Mouse (Mus musculus) heart, embryonic 16.5 days (tissue): ENCODE data around the gene Zfp775. TPM values are rescaled to one million over a fixed set of nuclear protein-coding genes. Genes with fewer than 3 reads are reported as not detected.

Source experiments
- ATAC-seq: fragments of 200-750 bp; cut with Nextera tagmentation; replicated peaks from 2 replicates; pipeline ENCODE4 v1.8.0; 2017; ENCODE audit warnings: moderate number of reproducible peaks; ENCODE audit not compliant: insufficient read depth, low FRiP score; ENCODE audit errors: extremely low read depth
- H3K27ac ChIP-seq: fragments of 300-500 bp; sonication (generic); 2 replicates; pipeline ENCODE4 v1.5.1; 2014; ENCODE audit warnings: mild to moderate bottlenecking, low read length, control low read depth, moderate library complexity
- H3K27me3 ChIP-seq: fragments of 300-500 bp; sonication (generic); 2 replicates; pipeline ENCODE4 v1.6.1; 2014; ENCODE audit warnings: low read length, mixed read lengths; ENCODE audit not compliant: control insufficient read depth, insufficient read depth
- H3K36me3 ChIP-seq: fragments of 300-500 bp; sonication (generic); 2 replicates; pipeline ENCODE4 v1.6.1; 2014; ENCODE audit not compliant: control insufficient read depth, insufficient read depth
- H3K4me1 ChIP-seq: fragments of 300-500 bp; sonication (generic); 2 replicates; pipeline ENCODE4 v1.6.1; 2014; ENCODE audit warnings: low read length, mixed read lengths; ENCODE audit not compliant: control insufficient read depth, insufficient read depth
- H3K4me2 ChIP-seq: fragments of 300-500 bp; sonication (generic); 2 replicates; pipeline ENCODE4 v1.6.1; 2014; ENCODE audit warnings: low read depth, mild to moderate bottlenecking, control low read depth, low read length
- H3K4me3 ChIP-seq: fragments of 300-500 bp; sonication (generic); 2 replicates; pipeline ENCODE4 v1.5.1; 2014; ENCODE audit warnings: mild to moderate bottlenecking, control low read depth, low read length
- H3K9ac ChIP-seq: fragments of 300-500 bp; sonication (generic); 2 replicates; pipeline ENCODE4 v1.6.1; 2014; ENCODE audit warnings: low read length, control low read depth
- H3K9me3 ChIP-seq: fragments of 300-500 bp; sonication (generic); replicated peaks from 2 replicates; pipeline ENCODE4 v1.6.1; 2016; ENCODE audit warnings: low read length; ENCODE audit not compliant: control insufficient read depth
- WGBS: fragments of 180-500 bp; shearing (Covaris S2); extraction: QIAGEN DNeasy Blood & Tissue Kit; methylation state at CpG from one replicate; pipeline ENCODE4 v1.1.7; 2014; 5-methylcytosine and 5-hydroxymethylcytosine counted together
- polyA plus RNA-seq: library from polyadenylated mRNA; unstranded; fragments of >200 nt; fragmentation: Nextera tagmentation; extraction: Ambion mirVana; gene quantifications from 2 replicates; pipeline ENCODE4 v1.2.1, GENCODE M21; 2015

Zfp775 gene
- polyA plus RNA-seq, 1 experiment from 2014 or later, result 6.2 TPM

- Histone ChIP-seq H3K36me3 (no peaks in the 10 kb centered on the region), H3K4me3 (no peak overlapping the region), H3K9ac (no peak overlapping the region), H3K9me3 (no peaks in the 10 kb centered on the region), H3K4me2 (no peak overlapping the region), H3K27me3 (no peaks in the 10 kb centered on the region), H3K27ac (no peak overlapping the region), H3K4me1 (no peaks in the 10 kb centered on the region)
- no peak for ATAC-seq
- WGBS, result 54% methylated on average over 2 of the region's 2 CpGs
Measured at GRCm38 (mm10) chr6:48669446-48669969, 67.6 kb downstream of the Zfp775 start.

Other genes starting within 250 kb of the Zfp775 start
- 17.6 and 18.6 TPM in 2 replicates for gene Krba1, start 206.5 kb upstream of the Zfp775 start, polyA plus RNA-seq
- gene Zfp467, start 156.2 kb upstream of the Zfp775 start, polyA plus RNA-seq, result 20.3 and 22.1 TPM in 2 replicates
- 0.42 and 0.43 TPM in 2 replicates for gene Sspo, start 153.8 kb upstream of the Zfp775 start, polyA plus RNA-seq
- gene Atp6v0e2, start 64.4 kb upstream of the Zfp775 start, polyA plus RNA-seq, result 17.4 and 20.0 TPM in 2 replicates
- 6.7 and 8.2 TPM in 2 replicates for gene Lrrc61, start 47.3 kb upstream of the Zfp775 start, polyA plus RNA-seq
- 44.7 and 55.2 TPM in 2 replicates for gene Rarres2, start 29.3 kb upstream of the Zfp775 start, polyA plus RNA-seq
- gene Gm45021, start 12.5 kb upstream of the Zfp775 start, polyA plus RNA-seq, result not detected in 2 replicates
- gene Repin1, start 8.2 kb upstream of the Zfp775 start, polyA plus RNA-seq, result 28.6 and 29.8 TPM in 2 replicates
- gene Gm44965, start 8.1 kb upstream of the Zfp775 start, polyA plus RNA-seq, result not detected in 2 replicates
- 1.0 and 1.7 TPM in 2 replicates for gene AI854703, start 24.7 kb downstream of the Zfp775 start, polyA plus RNA-seq
- 1.9 and 2.4 TPM in 2 replicates for gene Gimap8, start 45.2 kb downstream of the Zfp775 start, polyA plus RNA-seq
- 8.6 and 17.5 TPM in 2 replicates for gene Gimap9, start 74.1 kb downstream of the Zfp775 start, polyA plus RNA-seq
- 35.8 and 37.0 TPM in 2 replicates for gene Gimap4, start 82.5 kb downstream of the Zfp775 start, polyA plus RNA-seq
- gene Gimap6, start 106.2 kb downstream of the Zfp775 start, polyA plus RNA-seq, result 42.5 and 46.8 TPM in 2 replicates
- gene Gm28053, start 116.5 kb downstream of the Zfp775 start, polyA plus RNA-seq, result 2.3 and 5.2 TPM in 2 replicates
- 0.43 TPM in 1 of 2 replicates, not detected in the other for gene Gimap7, start 116.6 kb downstream of the Zfp775 start, polyA plus RNA-seq
- 30.4 and 35.0 TPM in 2 replicates for gene Gimap1, start 137.0 kb downstream of the Zfp775 start, polyA plus RNA-seq
- 8.3 and 9.8 TPM in 2 replicates for gene Gimap5, start 144.1 kb downstream of the Zfp775 start, polyA plus RNA-seq
- gene Gimap3, start 168.8 kb downstream of the Zfp775 start, polyA plus RNA-seq, result 0.14 and 0.25 TPM in 2 replicates
- 78.4 and 88.4 TPM in 2 replicates for gene Tmem176a, start 238.9 kb downstream of the Zfp775 start, polyA plus RNA-seq
- 217 and 227 TPM in 2 replicates for gene Tmem176b, start 239.4 kb downstream of the Zfp775 start, polyA plus RNA-seq